ENCODE assay signal across 22 mouse cellular contexts in genomic region chr10:37286305-37286704, GRCm38 (mm10).
DNase-seq lines count a peak whose midpoint lies in the region; ATAC-seq and TF ChIP-seq lines count a peak whose summit lies in the region.
"Had no signal": no experiment of that assay in that cellular context is flagged by ENCODE, and none has a peak within 500 bp of the region (broad histone marks: within the 10 kb centered on the region; RNA-seq: fewer than 3 reads in every experiment).

No protein-coding gene starts in this region.

- H3K9ac ChIP-seq in kidney, embryonic 14.5 days (ENCODE audit: low read depth, low read length), result no peak overlapping the region
- H3K9ac ChIP-seq in lung, embryonic 16.5 days (ENCODE audit: low read length), result no peak overlapping the region
- no peak overlapping the region for H3K9ac ChIP-seq in lung, postnatal 0 days (replicated peaks; ENCODE audit: low read depth)
- H3K9ac ChIP-seq: embryonic facial prominence, embryonic 12.5 days; forebrain, embryonic 15.5 days; heart, embryonic 15.5 days had no signal

- H3K27ac ChIP-seq in kidney, embryonic 14.5 days (ENCODE audit: low read depth, low read length), result peak overlapping the region; percentile 61; the same call in 1 of the 2 replicates
- no peak overlapping the region for H3K27ac ChIP-seq in kidney, adult 2 months (ENCODE audit: insufficient read depth, low read depth, low read length)
- H3K27ac ChIP-seq in lung, embryonic 16.5 days (ENCODE audit: low read length), result no peak overlapping the region
- H3K27ac ChIP-seq in lung, postnatal 0 days (ENCODE audit: low read length), result no peak overlapping the region
- H3K27ac ChIP-seq: embryonic facial prominence, embryonic 12.5 days; forebrain, embryonic 15.5 days; heart, adult 2 months; heart, embryonic 15.5 days; hindbrain, embryonic 10.5 days had no signal

- no peak for TF ChIP-seq POLR2A in kidney, adult 2 months (IDR thresholded peaks at IDR 0.05; ENCODE audit: low read depth, low read length)

- H3K4me1 ChIP-seq in kidney, embryonic 14.5 days (ENCODE audit: control insufficient read depth, insufficient read depth, low read length), result 0 out of 2 replicates have a peak, but pooled peaks cover 3% of the 10 kb centered on the region
- no peaks in the 10 kb centered on the region for H3K4me1 ChIP-seq in kidney, adult 2 months (ENCODE audit: control insufficient read depth, insufficient read depth, low read length)
- no peaks in the 10 kb centered on the region; the same call in 1 of the 2 replicates for H3K4me1 ChIP-seq in lung, embryonic 16.5 days (replicated peaks; ENCODE audit: control insufficient read depth, insufficient read depth, low read length)
- no peaks in the 10 kb centered on the region for H3K4me1 ChIP-seq in lung, postnatal 0 days (ENCODE audit: insufficient read depth, low read depth, low read length)
- H3K4me1 ChIP-seq: embryonic facial prominence, embryonic 12.5 days; forebrain, embryonic 15.5 days; heart, embryonic 15.5 days; hindbrain, embryonic 10.5 days had no signal

- 63% methylated on average over 5 of the region's 5 CpGs for WGBS in kidney, embryonic 14.5 days
- 68% methylated on average over 5 of the region's 5 CpGs for WGBS in kidney, adult 2 months
- 47% methylated on average over 5 of the region's 5 CpGs for WGBS in lung, embryonic 16.5 days
- WGBS in lung, postnatal 0 days, result 62% methylated on average over 5 of the region's 5 CpGs

- no peak for ATAC-seq in kidney, embryonic 14.5 days (ENCODE audit: low FRiP score, low TSS enrichment)
- peak; percentile 67; the same call in 1 of the 2 replicates for ATAC-seq in lung, embryonic 16.5 days (ENCODE audit: low read depth)
- ATAC-seq in lung, postnatal 0 days, result no peak
- ATAC-seq: activated CD4-positive, CD25-positive, alpha-beta regulatory T cell, adult 4 months; forebrain, embryonic 15.5 days; Patski had no signal

- TF ChIP-seq CTCF in kidney, adult 2 months (conservative IDR thresholded peaks at IDR 0.05; ENCODE audit: insufficient read depth, insufficient read length, low read depth, low read length), result no peak
- no peak for TF ChIP-seq CTCF in lung, postnatal 0 days (IDR thresholded peaks at IDR 0.05)

- no peak for DNase-seq in kidney, adult 18-20 months
- peak; percentile 12 for DNase-seq in kidney, postnatal 10 days
- DNase-seq in kidney, adult 2 months, result no peak
- no peak for DNase-seq in lung, postnatal 0 days (ENCODE audit: low spot score)
- DNase-seq in thymus, postnatal 14 days, result no peak
- DNase-seq: adrenal gland, postnatal 14 days; cerebellum, adult 11-12 months; cerebellum, adult 9-10 months; cerebellum, postnatal 25 days; gastrocnemius, postnatal 10 days; heart, adult 2 months; heart, postnatal 14 days had no signal

- no peak overlapping the region for H3K4me2 ChIP-seq in kidney, embryonic 14.5 days (replicated peaks; ENCODE audit: low read depth, low read length)
- no peak overlapping the region for H3K4me2 ChIP-seq in lung, embryonic 16.5 days (ENCODE audit: low read depth, low read length)
- no peak overlapping the region for H3K4me2 ChIP-seq in lung, postnatal 0 days (replicated peaks; ENCODE audit: low read depth, low read length)
- H3K4me2 ChIP-seq: embryonic facial prominence, embryonic 12.5 days; forebrain, embryonic 15.5 days; heart, embryonic 11.5 days; heart, embryonic 15.5 days had no signal

- no peak for TF ChIP-seq EP300 in lung, postnatal 0 days (IDR thresholded peaks at IDR 0.05)

- H3K27me3 ChIP-seq in kidney, embryonic 14.5 days (ENCODE audit: control insufficient read depth, insufficient read depth, low read length), result no peaks in the 10 kb centered on the region
- H3K27me3 ChIP-seq in kidney, adult 2 months (replicated peaks; ENCODE audit: control insufficient read depth, insufficient read depth, low read length), result no peaks in the 10 kb centered on the region
- H3K27me3 ChIP-seq in lung, embryonic 16.5 days (ENCODE audit: control insufficient read depth, insufficient read depth, low read depth, low read length), result no peaks in the 10 kb centered on the region
- H3K27me3 ChIP-seq in lung, postnatal 0 days (replicated peaks; ENCODE audit: insufficient read depth, low read length), result no peaks in the 10 kb centered on the region
- H3K27me3 ChIP-seq: CH12.LX; embryonic facial prominence, embryonic 12.5 days; forebrain, embryonic 15.5 days; heart, embryonic 15.5 days; Patski had no signal

- H3K9me3 ChIP-seq in kidney, embryonic 14.5 days (ENCODE audit: control insufficient read depth, low read length), result no peaks in the 10 kb centered on the region
- no peaks in the 10 kb centered on the region for H3K9me3 ChIP-seq in lung, embryonic 16.5 days (ENCODE audit: control insufficient read depth, low read length)
- no peaks in the 10 kb centered on the region for H3K9me3 ChIP-seq in lung, postnatal 0 days (ENCODE audit: low read length)
- H3K9me3 ChIP-seq: embryonic facial prominence, embryonic 12.5 days; forebrain, embryonic 15.5 days; heart, embryonic 15.5 days; hindbrain, embryonic 10.5 days had no signal

- H3K36me3 ChIP-seq in kidney, embryonic 14.5 days (ENCODE audit: control insufficient read depth, insufficient read depth, low read length), result no peaks in the 10 kb centered on the region
- no peaks in the 10 kb centered on the region for H3K36me3 ChIP-seq in kidney, adult 2 months (ENCODE audit: control insufficient read depth, insufficient read depth, low read length)
- H3K36me3 ChIP-seq in lung, embryonic 16.5 days (ENCODE audit: control insufficient read depth, insufficient read depth, low read length), result no peaks in the 10 kb centered on the region
- H3K36me3 ChIP-seq in lung, postnatal 0 days (ENCODE audit: insufficient read depth, low read length), result no peaks in the 10 kb centered on the region
- H3K36me3 ChIP-seq: embryonic facial prominence, embryonic 12.5 days; forebrain, embryonic 15.5 days; heart, embryonic 15.5 days; hindbrain, embryonic 10.5 days had no signal

- no peak overlapping the region for H3K4me3 ChIP-seq in kidney, embryonic 14.5 days (ENCODE audit: low read length)
- no peak overlapping the region for H3K4me3 ChIP-seq in kidney, adult 2 months (ENCODE audit: insufficient read depth, low read depth, low read length)
- no peak overlapping the region for H3K4me3 ChIP-seq in lung, embryonic 16.5 days (ENCODE audit: low read length)
- H3K4me3 ChIP-seq in lung, postnatal 0 days (ENCODE audit: low read depth, low read length), result no peak overlapping the region
- H3K4me3 ChIP-seq: embryonic facial prominence, embryonic 12.5 days; forebrain, embryonic 15.5 days; heart, adult 2 months; heart, embryonic 15.5 days; hindbrain, embryonic 10.5 days had no signal
